Mouse (Mus musculus): ENCODE data around the gene Rassf3.

Gene Rassf3

GRCm38 (mm10) chr10:121360358-121360757 lies 115.8 kb downstream of the Rassf3 start:
- DNase-seq: no peak

Data from thymus, postnatal 25 days (tissue).